Mouse (Mus musculus): Measurements from ENCODE around the gene Usp26. TPM values are rescaled to one million over a fixed set of nuclear protein-coding genes. Genes with fewer than 3 reads are reported as not detected.

Usp26 gene
- not detected in 2 replicates for polyA plus RNA-seq (2015; fragmentation: Nextera tagmentation; extraction: Ambion mirVana)

DNA sequence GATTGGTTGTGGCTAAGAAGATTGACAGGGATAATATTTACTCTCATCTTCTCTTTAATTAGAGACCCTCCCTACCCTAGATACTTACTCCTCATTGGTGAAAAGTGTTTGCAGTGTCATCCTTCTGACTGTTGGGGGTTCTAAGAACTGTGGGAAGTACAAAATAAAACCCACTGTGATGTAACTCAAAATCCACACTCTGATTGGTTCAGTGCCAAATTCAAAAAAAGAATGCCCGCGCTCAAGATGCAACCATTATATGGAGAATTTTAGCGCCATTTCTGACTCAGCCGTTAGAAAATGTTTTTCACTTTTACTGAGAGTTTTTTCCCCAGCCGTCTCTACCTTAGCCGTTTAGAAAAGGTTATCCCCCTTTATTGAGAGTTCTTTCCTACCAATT lies at the start of gene Usp26:
TSS of gene Usp26 (minus strand) at position 101 of the 400 bp plus-strand sequence.

Other genes with a start within 250 kb of the Usp26 start
- gene Hs6st2, start 119.4 kb downstream of the Usp26 start, polyA plus RNA-seq (2015; fragmentation: Nextera tagmentation; extraction: Ambion mirVana): 2.5 and 3.7 TPM in 2 replicates
- 0.22 TPM in 1 of 2 replicates, not detected in the other for gene 1700080O16Rik, start 171.5 kb upstream of the Usp26 start, polyA plus RNA-seq (2015; fragmentation: Nextera tagmentation; extraction: Ambion mirVana)

Measured in urinary bladder, postnatal 0 days (tissue).